Mouse (Mus musculus): ENCODE results near the gene Nectin1. TPM values are rescaled to one million over a fixed set of nuclear protein-coding genes. Genes with fewer than 3 reads are reported as not detected.

Nectin1 gene
- polyA plus RNA-seq, 1 experiment from 2014 or later, result 10.9 TPM

DNA sequence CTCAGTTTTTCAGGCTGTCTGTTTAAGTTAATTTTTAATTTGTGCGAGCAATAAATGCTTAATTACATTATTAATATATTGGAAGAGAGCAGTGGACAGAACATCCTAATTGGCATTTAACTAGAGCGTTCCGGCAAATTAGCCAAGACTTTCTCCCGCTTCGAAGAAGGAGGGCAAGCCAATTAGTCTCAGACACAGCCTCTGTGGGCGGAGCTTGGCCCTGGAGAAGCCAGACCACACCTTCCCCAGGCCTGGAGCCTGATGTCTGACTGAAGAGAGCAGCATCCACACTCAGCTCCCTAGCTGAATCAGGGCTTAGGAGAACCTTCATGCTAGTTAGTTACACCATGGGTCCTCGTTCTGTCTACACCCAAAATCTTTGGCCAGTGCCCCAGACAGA is 64.8 kb downstream of the Nectin1 start:
- Histone ChIP-seq H3K4me2 (replicated peaks; ENCODE audit: low read depth, low read length) (no peak overlapping the region), H3K27ac (ENCODE audit: low read depth, low read length) (no peak overlapping the region), H3K36me3 (ENCODE audit: control insufficient read depth, insufficient read depth, low read length) (peaks cover under 1% of the 10 kb centered on the region; the same call in 1 of the 2 replicates), H3K9ac (ENCODE audit: low read depth, low read length) (no peak overlapping the region), H3K4me1 (replicated peaks; ENCODE audit: control insufficient read depth, insufficient read depth, low read length) (peaks cover 5% of the 10 kb centered on the region; the same call in 1 of the 2 replicates), H3K27me3 (ENCODE audit: control insufficient read depth, insufficient read depth, low read length) (no peaks in the 10 kb centered on the region), H3K4me3 (ENCODE audit: low read depth, low read length) (no peak overlapping the region), H3K9me3 (ENCODE audit: control insufficient read depth, low read length) (no peaks in the 10 kb centered on the region)
- ATAC-seq (ENCODE audit: low FRiP score) (no peak), DNase-seq (ENCODE audit: low spot score) (peak; percentile 54)
- WGBS, result 17% methylated on average over 7 of the region's 7 CpGs

DNA sequence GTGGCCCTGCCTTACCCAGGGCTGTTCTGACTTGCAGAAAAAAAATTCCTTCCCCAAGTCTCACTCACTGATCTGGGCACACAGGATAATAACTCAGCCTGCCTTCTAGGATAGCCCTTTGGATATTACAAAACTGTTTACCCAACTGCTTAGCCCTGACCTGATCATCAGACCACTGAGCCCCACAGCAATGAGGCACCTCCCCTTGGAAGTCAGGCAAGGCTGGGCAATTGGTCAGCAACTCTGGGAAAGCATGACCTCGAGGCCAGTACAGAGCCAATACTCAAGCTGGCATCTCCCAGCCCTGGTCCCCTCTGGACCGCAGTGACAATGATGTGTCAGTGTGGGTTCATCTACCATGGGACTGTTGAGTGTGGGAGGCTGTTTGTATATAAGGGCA is 69.4 kb downstream of the Nectin1 start:
- ATAC-seq (ENCODE audit: low FRiP score) (no peak), DNase-seq (ENCODE audit: low spot score) (no peak)
- no peak overlapping the region for H3K4me2 ChIP-seq (replicated peaks; ENCODE audit: low read depth, low read length)
- H3K36me3 ChIP-seq (ENCODE audit: control insufficient read depth, insufficient read depth, low read length), result no peaks in the 10 kb centered on the region
- peaks cover 1% of the 10 kb centered on the region; the same call in 1 of the 2 replicates for H3K4me1 ChIP-seq (replicated peaks; ENCODE audit: control insufficient read depth, insufficient read depth, low read length)
- no peak overlapping the region for H3K27ac ChIP-seq (ENCODE audit: low read depth, low read length)
- H3K9me3 ChIP-seq (ENCODE audit: control insufficient read depth, low read length), result no peaks in the 10 kb centered on the region
- H3K4me3 ChIP-seq (ENCODE audit: low read depth, low read length), result no peak overlapping the region
- H3K27me3 ChIP-seq (ENCODE audit: control insufficient read depth, insufficient read depth, low read length), result no peaks in the 10 kb centered on the region
- 79% methylated on average over 2 of the region's 2 CpGs for WGBS
- no peak overlapping the region for H3K9ac ChIP-seq (ENCODE audit: low read depth, low read length)

DNA sequence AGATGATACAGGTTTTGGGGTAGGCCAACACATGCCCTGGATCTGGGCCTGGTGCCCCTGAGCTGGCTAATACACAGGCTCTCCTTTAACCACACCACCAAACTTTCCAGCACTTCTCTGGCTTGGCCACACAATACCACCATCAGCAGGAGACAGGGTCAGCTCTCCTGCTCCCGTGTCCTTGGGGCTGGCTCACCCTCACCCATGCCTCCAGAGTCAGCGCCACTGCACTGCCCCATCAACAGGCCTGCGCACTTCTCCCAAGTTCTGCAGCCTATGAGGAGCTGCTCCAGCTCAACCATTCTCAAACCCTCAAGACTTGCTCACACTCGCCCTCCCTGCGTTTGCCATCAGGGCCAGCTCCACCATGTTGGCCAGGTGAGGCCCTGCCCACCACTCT is 78.4 kb downstream of the Nectin1 start:
- peaks cover 4% of the 10 kb centered on the region for H3K4me1 ChIP-seq (replicated peaks; ENCODE audit: control insufficient read depth, insufficient read depth, low read length)
- H3K27me3 ChIP-seq (ENCODE audit: control insufficient read depth, insufficient read depth, low read length), result no peaks in the 10 kb centered on the region
- ATAC-seq (ENCODE audit: low FRiP score) (no peak), DNase-seq (ENCODE audit: low spot score) (no peak)
- H3K9me3 ChIP-seq (ENCODE audit: control insufficient read depth, low read length), result no peaks in the 10 kb centered on the region
- H3K4me3 ChIP-seq (ENCODE audit: low read depth, low read length), result no peak overlapping the region
- 90% methylated on average over 5 of the region's 5 CpGs for WGBS
- H3K36me3 ChIP-seq (ENCODE audit: control insufficient read depth, insufficient read depth, low read length), result no peaks in the 10 kb centered on the region
- no peak overlapping the region for H3K9ac ChIP-seq (ENCODE audit: low read depth, low read length)
- no peak overlapping the region for H3K27ac ChIP-seq (ENCODE audit: low read depth, low read length)
- no peak overlapping the region for H3K4me2 ChIP-seq (replicated peaks; ENCODE audit: low read depth, low read length)

DNA sequence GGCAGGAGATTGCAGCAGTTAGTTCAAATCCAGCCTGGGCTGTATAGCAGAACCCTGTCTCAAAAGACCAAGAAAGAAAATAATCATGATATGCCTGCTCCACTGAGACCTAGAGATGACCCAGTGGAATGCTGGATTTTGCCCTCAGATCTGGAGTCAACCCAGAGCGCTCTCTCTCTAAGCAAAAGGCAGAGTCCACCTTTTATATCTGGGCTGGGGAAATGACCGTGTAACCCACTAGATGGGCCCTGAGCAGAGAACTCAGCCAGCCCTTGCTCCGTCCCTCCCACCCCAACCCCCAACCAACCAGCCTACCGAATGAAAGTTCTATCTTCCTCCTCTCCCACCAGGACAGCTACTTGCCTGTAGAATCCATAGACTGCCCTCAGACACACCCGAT is 81.4 kb downstream of the Nectin1 start:
- no peaks in the 10 kb centered on the region for H3K27me3 ChIP-seq (ENCODE audit: control insufficient read depth, insufficient read depth, low read length)
- H3K9ac ChIP-seq (ENCODE audit: low read depth, low read length), result no peak overlapping the region
- H3K27ac ChIP-seq (ENCODE audit: low read depth, low read length), result no peak overlapping the region
- H3K4me2 ChIP-seq (replicated peaks; ENCODE audit: low read depth, low read length), result no peak overlapping the region
- H3K36me3 ChIP-seq (ENCODE audit: control insufficient read depth, insufficient read depth, low read length), result no peaks in the 10 kb centered on the region
- no peak overlapping the region for H3K4me3 ChIP-seq (ENCODE audit: low read depth, low read length)
- ATAC-seq (ENCODE audit: low FRiP score) (no peak), DNase-seq (ENCODE audit: low spot score) (no peak)
- H3K4me1 ChIP-seq (replicated peaks; ENCODE audit: control insufficient read depth, insufficient read depth, low read length), result peaks cover 4% of the 10 kb centered on the region
- H3K9me3 ChIP-seq (ENCODE audit: control insufficient read depth, low read length), result no peaks in the 10 kb centered on the region
- 76% methylated on average over 5 of the region's 5 CpGs for WGBS

DNA sequence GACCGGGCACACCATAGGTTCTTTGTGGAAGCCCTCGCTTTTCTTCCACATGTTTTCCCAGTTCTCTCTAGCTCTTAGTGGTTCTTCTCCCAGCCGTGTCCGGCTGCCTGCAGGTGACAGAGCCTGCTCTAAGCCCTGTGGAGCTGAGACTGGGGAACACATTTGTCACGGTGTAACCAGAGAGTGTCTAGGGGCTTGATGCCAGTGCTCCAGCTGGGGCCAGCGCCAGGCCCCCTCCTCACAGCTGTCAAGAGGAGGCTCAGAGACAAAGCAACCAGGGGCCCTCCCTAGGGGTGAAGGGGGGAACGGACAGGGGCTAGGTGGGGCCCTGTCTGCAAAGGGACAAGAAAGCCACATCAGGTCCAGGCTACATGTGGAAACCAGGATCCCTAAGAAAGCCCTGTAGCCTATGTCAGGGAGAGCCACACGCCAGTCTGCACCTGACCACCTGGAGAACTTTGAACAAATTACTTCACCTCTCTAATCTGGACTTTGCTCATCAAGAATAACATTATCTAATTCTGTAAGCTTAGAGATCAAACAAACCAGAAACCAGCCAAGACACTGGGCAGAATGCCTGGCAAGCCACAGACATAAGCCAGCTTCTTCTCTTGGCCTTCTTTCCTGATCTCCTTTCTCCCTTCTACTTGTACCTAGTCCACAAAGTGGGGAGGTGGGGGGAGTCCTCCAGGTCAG is 82.9 kb downstream of the Nectin1 start:
- H3K9me3 ChIP-seq (ENCODE audit: control insufficient read depth, low read length), result no peaks in the 10 kb centered on the region
- peak; percentile 27 for DNase-seq (ENCODE audit: low spot score)
- H3K36me3 ChIP-seq (ENCODE audit: control insufficient read depth, insufficient read depth, low read length), result no peaks in the 10 kb centered on the region
- H3K4me3 ChIP-seq (ENCODE audit: low read depth, low read length), result no peak overlapping the region
- peak; percentile 47; the same call in 1 of the 2 replicates for ATAC-seq (ENCODE audit: low FRiP score)
- no peak overlapping the region for H3K4me2 ChIP-seq (replicated peaks; ENCODE audit: low read depth, low read length)
- H3K9ac ChIP-seq (ENCODE audit: low read depth, low read length), result no peak overlapping the region
- H3K27me3 ChIP-seq (ENCODE audit: control insufficient read depth, insufficient read depth, low read length), result no peaks in the 10 kb centered on the region
- 30% methylated on average over 8 of the region's 8 CpGs for WGBS
- peaks cover 4% of the 10 kb centered on the region for H3K4me1 ChIP-seq (replicated peaks; ENCODE audit: control insufficient read depth, insufficient read depth, low read length)
- 0 out of 2 replicates have a peak overlapping the region, but pooled peaks have one; percentile 30 for H3K27ac ChIP-seq (ENCODE audit: low read depth, low read length)

DNA sequence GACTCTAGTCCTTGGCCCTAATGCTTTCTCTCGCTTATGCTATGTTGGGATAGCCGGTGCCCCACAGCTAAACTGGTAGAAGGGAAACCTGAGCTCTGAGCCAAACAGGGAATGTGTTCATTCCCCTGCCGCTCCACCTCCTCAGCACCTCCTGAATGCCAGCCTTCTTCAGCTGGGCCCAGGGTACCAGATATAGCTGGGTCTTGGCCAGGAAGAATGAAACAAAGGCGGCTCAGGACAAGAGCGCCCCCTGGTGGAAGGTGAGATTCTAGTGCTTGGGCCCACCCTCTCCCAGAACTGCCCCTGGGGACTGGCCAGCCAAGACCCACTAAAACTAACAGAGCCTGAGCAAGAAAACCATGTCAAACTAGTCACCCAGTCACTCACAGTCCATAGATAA is 83.8 kb downstream of the Nectin1 start:
- Histone ChIP-seq H3K4me3 (ENCODE audit: low read depth, low read length) (no peak overlapping the region), H3K27me3 (ENCODE audit: control insufficient read depth, insufficient read depth, low read length) (no peaks in the 10 kb centered on the region), H3K36me3 (ENCODE audit: control insufficient read depth, insufficient read depth, low read length) (no peaks in the 10 kb centered on the region), H3K4me1 (replicated peaks; ENCODE audit: control insufficient read depth, insufficient read depth, low read length) (peaks cover 4% of the 10 kb centered on the region), H3K9me3 (ENCODE audit: control insufficient read depth, low read length) (no peaks in the 10 kb centered on the region), H3K9ac (ENCODE audit: low read depth, low read length) (no peak overlapping the region), H3K27ac (ENCODE audit: low read depth, low read length) (no peak overlapping the region), H3K4me2 (replicated peaks; ENCODE audit: low read depth, low read length) (no peak overlapping the region)
- DNase-seq (ENCODE audit: low spot score) (peak; percentile 68), ATAC-seq (ENCODE audit: low FRiP score) (no peak)
- 40% methylated on average over 5 of the region's 5 CpGs for WGBS

DNA sequence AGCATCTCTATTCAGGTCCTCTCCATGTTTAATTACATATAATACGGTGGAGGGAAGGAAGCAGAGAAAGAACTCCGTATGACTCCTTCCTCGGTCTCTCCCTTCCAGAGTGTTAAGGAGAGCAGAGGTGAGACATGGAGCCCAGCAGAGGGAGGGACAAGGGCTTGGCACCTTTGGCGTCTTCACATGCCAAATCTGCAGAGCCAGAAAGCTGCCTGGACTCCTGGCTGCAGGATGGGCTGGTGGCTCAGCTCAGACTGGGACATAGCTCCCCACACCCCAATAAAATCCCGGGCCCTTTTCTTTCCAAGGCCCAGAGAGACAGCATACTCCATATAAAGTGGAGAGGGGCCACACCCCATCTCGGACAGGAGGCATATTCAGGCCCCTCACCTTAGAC is 85.2 kb downstream of the Nectin1 start:
- ATAC-seq (ENCODE audit: low FRiP score), result no peak
- Histone ChIP-seq H3K4me3 (ENCODE audit: low read depth, low read length) (no peak overlapping the region), H3K27ac (ENCODE audit: low read depth, low read length) (no peak overlapping the region), H3K9me3 (ENCODE audit: control insufficient read depth, low read length) (no peaks in the 10 kb centered on the region), H3K9ac (ENCODE audit: low read depth, low read length) (no peak overlapping the region), H3K4me1 (replicated peaks; ENCODE audit: control insufficient read depth, insufficient read depth, low read length) (peaks cover 4% of the 10 kb centered on the region), H3K27me3 (ENCODE audit: control insufficient read depth, insufficient read depth, low read length) (no peaks in the 10 kb centered on the region), H3K36me3 (ENCODE audit: control insufficient read depth, insufficient read depth, low read length) (no peaks in the 10 kb centered on the region), H3K4me2 (replicated peaks; ENCODE audit: low read depth, low read length) (no peak overlapping the region)
- WGBS, result 80% methylated on average over 6 of the region's 6 CpGs
- DNase-seq (ENCODE audit: low spot score), result no peak

DNA sequence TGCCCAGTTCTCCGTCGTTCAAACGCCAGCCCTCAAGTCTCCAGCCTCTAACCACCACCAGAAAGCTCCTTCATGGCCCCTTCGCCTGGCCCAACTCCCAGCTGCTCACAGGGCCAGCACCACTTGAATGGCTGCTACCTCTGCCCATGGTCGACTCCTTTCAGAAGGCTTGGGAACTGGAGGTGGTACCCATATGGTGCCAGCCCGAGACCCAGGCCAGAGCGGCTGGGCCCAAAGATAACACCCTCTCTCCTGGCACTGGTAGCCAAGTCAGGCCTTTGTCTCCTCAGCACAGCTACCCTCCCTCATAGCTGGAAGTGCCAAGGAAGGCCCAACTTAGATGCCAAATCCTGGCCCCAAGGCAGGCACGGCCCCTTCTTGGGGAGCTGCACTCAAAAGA is 89.4 kb downstream of the Nectin1 start:
- no peak for DNase-seq (ENCODE audit: low spot score)
- no peak overlapping the region for H3K9ac ChIP-seq (ENCODE audit: low read depth, low read length)
- no peaks in the 10 kb centered on the region for H3K36me3 ChIP-seq (ENCODE audit: control insufficient read depth, insufficient read depth, low read length)
- no peak for ATAC-seq (ENCODE audit: low FRiP score)
- H3K27me3 ChIP-seq (ENCODE audit: control insufficient read depth, insufficient read depth, low read length), result no peaks in the 10 kb centered on the region
- no peaks in the 10 kb centered on the region for H3K4me1 ChIP-seq (replicated peaks; ENCODE audit: control insufficient read depth, insufficient read depth, low read length)
- no peak overlapping the region for H3K4me2 ChIP-seq (replicated peaks; ENCODE audit: low read depth, low read length)
- WGBS, result 93% methylated on average over 8 of the region's 8 CpGs
- H3K27ac ChIP-seq (ENCODE audit: low read depth, low read length), result no peak overlapping the region
- H3K9me3 ChIP-seq (ENCODE audit: control insufficient read depth, low read length), result no peaks in the 10 kb centered on the region
- no peak overlapping the region for H3K4me3 ChIP-seq (ENCODE audit: low read depth, low read length)

DNA sequence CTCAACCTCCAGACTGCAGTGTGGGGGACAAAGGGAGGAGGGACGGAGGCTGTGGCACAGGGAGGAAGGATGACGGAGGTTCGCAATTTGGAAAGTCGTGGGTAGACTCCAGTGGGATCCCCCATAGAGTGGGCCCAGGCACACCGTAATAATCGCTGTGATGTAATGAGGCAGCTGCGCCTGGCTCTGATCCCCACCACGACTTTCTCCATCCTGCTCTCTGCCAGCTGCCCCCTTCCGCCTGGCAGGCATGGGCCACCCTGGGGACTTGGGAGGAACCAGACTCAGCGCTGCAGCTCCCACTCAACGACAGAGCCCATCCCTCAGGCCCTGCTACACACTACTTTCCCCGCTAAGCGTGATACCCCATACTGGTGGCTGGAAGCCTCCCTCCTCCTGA is 90.5 kb downstream of the Nectin1 start:
- ATAC-seq (ENCODE audit: low FRiP score) (no peak), DNase-seq (ENCODE audit: low spot score) (peak; percentile 23)
- Histone ChIP-seq H3K4me1 (replicated peaks; ENCODE audit: control insufficient read depth, insufficient read depth, low read length) (no peaks in the 10 kb centered on the region), H3K27ac (ENCODE audit: low read depth, low read length) (0 out of 2 replicates have a peak overlapping the region, but pooled peaks have one; percentile 24), H3K9ac (ENCODE audit: low read depth, low read length) (no peak overlapping the region), H3K9me3 (ENCODE audit: control insufficient read depth, low read length) (no peaks in the 10 kb centered on the region), H3K27me3 (ENCODE audit: control insufficient read depth, insufficient read depth, low read length) (no peaks in the 10 kb centered on the region), H3K4me2 (replicated peaks; ENCODE audit: low read depth, low read length) (no peak overlapping the region), H3K36me3 (ENCODE audit: control insufficient read depth, insufficient read depth, low read length) (no peaks in the 10 kb centered on the region), H3K4me3 (ENCODE audit: low read depth, low read length) (no peak overlapping the region)
- WGBS, result 75% methylated on average over 13 of the region's 13 CpGs

Data from hindbrain, embryonic 11.5 days (tissue).